16 mouse cellular contexts compared by ENCODE assay signal in the genomic region with DNA sequence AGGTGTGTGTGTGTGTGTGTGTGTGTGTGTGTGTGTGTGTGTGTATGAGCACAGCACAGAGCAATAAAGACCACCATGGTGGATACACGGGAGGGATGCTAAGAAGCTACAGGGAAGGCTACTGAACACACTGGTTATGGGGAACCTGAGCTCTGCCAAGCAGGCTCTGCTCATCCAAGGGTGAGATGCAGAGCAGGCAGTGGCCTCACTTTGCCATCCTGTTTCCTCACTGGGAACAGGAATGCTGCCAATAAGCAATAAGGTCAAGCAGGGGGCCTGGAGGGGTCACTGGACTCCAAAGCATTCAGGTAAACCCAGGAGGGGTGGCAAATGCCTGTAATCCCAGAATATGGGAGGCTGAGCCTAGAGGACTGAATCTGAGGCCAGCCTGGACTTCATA.
"Had no signal": no experiment of that assay in that cellular context is flagged by ENCODE, and none has a peak within 500 bp of the region (broad histone marks: within the 10 kb centered on the region; RNA-seq: fewer than 3 reads in every experiment).

No protein-coding gene starts in this region.

- H3K27me3 ChIP-seq: lung, embryonic 15.5 days; megakaryocyte, embryonic 14.5 days; neural tube, embryonic 12.5 days; stomach, embryonic 15.5 days had no signal

- H3K4me2 ChIP-seq: lung, embryonic 15.5 days; midbrain, embryonic 11.5 days; midbrain, embryonic 13.5 days; midbrain, embryonic 15.5 days; neural tube, embryonic 12.5 days; stomach, embryonic 15.5 days had no signal

- ATAC-seq: liver, postnatal 0 days; lung, postnatal 0 days; midbrain, embryonic 13.5 days; midbrain, embryonic 15.5 days had no signal

- H3K9ac ChIP-seq: liver, postnatal 0 days; lung, embryonic 15.5 days; midbrain, embryonic 13.5 days; midbrain, embryonic 15.5 days; neural tube, embryonic 12.5 days; stomach, embryonic 15.5 days had no signal

- DNase-seq: liver, postnatal 0 days; lung, adult 2 months; lung, postnatal 14 days; lung, postnatal 36 days; right cerebral cortex, postnatal 14 days; thymus, adult 2 months; thymus, postnatal 25 days; thymus, postnatal 4 days had no signal

- H3K36me3 ChIP-seq: lung, embryonic 15.5 days; midbrain, embryonic 13.5 days; midbrain, embryonic 15.5 days; neural tube, embryonic 12.5 days; stomach, embryonic 15.5 days had no signal

- H3K27ac ChIP-seq: lung, embryonic 15.5 days; midbrain, embryonic 13.5 days; midbrain, embryonic 15.5 days; neural tube, embryonic 12.5 days had no signal

- H3K4me3 ChIP-seq: lung, embryonic 15.5 days; megakaryocyte, embryonic 14.5 days; midbrain, embryonic 13.5 days; midbrain, embryonic 15.5 days; neural tube, embryonic 12.5 days; stomach, embryonic 15.5 days had no signal

- H3K9me3 ChIP-seq: lung, embryonic 15.5 days; megakaryocyte, embryonic 14.5 days; midbrain, embryonic 13.5 days; midbrain, embryonic 15.5 days; neural tube, embryonic 12.5 days; stomach, embryonic 15.5 days had no signal
